Mouse (Mus musculus): Measurements from ENCODE around the gene Wnt9a. TPM values are rescaled to one million over a fixed set of nuclear protein-coding genes. Genes with fewer than 3 reads are reported as not detected.
"Not testable (repeated sequence)": the region's sequence is repeated elsewhere in the genome, so short reads cannot be mapped to it uniquely, and the experiment has no call there.

Wnt9a gene
- total and polyA plus RNA-seq, 2 experiments from 2014 or later, result 2.3 to 4.5 TPM

DNA sequence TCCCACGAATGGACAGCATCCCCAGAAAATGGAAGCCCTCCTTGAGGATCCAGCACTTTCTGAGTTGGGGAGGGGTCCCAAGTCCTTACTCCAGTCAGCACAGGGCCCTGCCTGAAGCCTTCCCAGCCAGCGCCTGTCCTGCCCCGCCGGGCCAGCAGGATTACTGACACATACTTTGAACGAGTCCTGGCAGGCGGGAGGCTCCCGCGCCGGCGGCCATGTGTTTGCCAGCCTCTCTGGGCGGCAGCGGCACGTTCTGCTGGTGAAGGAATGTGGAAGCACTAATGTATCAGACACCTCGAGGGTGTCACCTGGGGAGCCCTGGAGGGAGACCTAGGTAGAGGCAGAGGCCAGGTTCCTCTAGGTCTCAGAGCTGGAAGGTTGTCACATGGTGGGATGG lies 22.6 kb upstream of the Wnt9a start:
- Histone ChIP-seq H3K9ac (replicated peaks; ENCODE audit: low read length) (no peak overlapping the region), H3K4me1 (ENCODE audit: insufficient read depth, low read length) (no peaks in the 10 kb centered on the region), H3K4me3 (ENCODE audit: low read length) (no peak overlapping the region), H3K9me3 (ENCODE audit: low read length) (no peaks in the 10 kb centered on the region), H3K36me3 (ENCODE audit: insufficient read depth, low read length) (no peaks in the 10 kb centered on the region), H3K4me2 (ENCODE audit: low read depth, low read length) (no peak overlapping the region), H3K27ac (no peak overlapping the region), H3K27me3 (ENCODE audit: insufficient read depth, low read length) (peaks cover 29% of the 10 kb centered on the region)
- DNase-seq (ENCODE audit: low spot score) (no peak), ATAC-seq (no peak)
- WGBS, result 31% methylated on average over 14 of the region's 14 CpGs
- no peak for TF ChIP-seq CTCF (IDR thresholded peaks at IDR 0.05; ENCODE audit: low read depth)

DNA sequence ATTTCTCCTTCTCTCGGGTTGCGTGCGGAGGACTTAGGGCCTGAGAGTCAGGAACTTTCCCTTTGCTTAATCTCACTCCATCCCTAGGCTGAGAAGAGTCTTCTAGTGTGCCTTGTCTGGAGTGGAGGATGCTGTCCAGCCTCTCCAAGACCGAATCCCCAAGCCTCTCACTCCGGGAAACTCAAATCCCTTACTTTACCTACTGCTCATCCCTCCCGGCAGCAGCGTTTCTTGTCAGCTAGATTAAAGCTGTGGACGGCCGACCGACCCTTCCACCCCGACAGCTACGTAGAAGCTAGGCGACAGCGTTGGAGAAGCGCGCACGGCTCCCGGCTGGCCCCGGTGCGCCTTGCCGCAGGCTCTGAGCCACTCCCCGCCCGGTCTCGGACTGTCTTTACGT lies 17.0 kb upstream of the Wnt9a start:
- Histone ChIP-seq H3K9ac (replicated peaks; ENCODE audit: low read length) (no peak overlapping the region), H3K9me3 (ENCODE audit: low read length) (no peaks in the 10 kb centered on the region), H3K4me1 (ENCODE audit: insufficient read depth, low read length) (no peaks in the 10 kb centered on the region), H3K27ac (no peak overlapping the region), H3K4me3 (ENCODE audit: low read length) (peak overlapping the region; percentile 25; the same call in 1 of the 2 replicates), H3K4me2 (ENCODE audit: low read depth, low read length) (peak overlapping the region; percentile 38), H3K36me3 (ENCODE audit: insufficient read depth, low read length) (no peaks in the 10 kb centered on the region), H3K27me3 (ENCODE audit: insufficient read depth, low read length) (peaks cover 74% of the 10 kb centered on the region)
- TF ChIP-seq CTCF (IDR thresholded peaks at IDR 0.05; ENCODE audit: low read depth), result no peak
- ATAC-seq (no peak), DNase-seq (ENCODE audit: low spot score) (no peak)
- WGBS, result 1% methylated on average over 25 of the region's 25 CpGs

DNA sequence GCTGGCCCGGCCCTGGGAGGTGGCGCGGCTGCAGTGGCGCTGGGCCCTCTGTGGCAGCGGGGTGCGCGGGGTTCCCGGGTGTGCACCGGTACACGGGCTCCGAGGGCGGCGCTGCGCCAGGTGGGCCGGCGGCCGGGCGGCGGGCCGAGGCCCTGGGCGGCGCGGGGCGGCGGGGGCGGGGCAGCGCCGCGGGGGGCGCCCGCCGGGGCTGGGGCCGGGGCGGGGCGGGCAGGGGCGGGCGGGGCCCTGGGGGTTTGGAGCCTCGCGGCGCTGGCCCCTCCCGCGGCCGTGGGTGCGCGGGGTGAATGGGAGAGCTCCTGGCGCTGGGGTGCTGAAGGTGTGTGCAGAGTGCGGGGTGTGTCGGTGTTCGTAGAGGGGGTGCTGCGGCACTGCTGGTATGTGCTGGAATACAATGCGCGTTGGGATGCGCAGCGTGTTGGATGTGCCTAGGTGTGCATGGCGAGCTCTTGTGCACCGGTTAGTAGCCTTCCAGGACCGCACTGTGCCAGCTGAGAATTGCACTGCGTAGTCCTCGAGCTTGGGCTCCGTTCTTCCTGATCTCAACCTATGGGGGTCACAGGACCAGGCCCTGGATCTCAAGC lies 15.9 kb upstream of the Wnt9a start, which contains the start of gene Wnt3a:
Gene Wnt3a (minus strand): TSS at position 51 of the 602 bp plus-strand sequence.
- DNase-seq (ENCODE audit: low spot score) (no peak), ATAC-seq (no peak; the same call in 1 of the 2 replicates)
- H3K4me3 ChIP-seq (ENCODE audit: low read length), result peak within 1 kb of the TSS; percentile 28
- H3K27ac ChIP-seq, result no peak within 1 kb of the TSS
- H3K9ac ChIP-seq (replicated peaks; ENCODE audit: low read length), result no peak within 1 kb of the TSS
- no peak for TF ChIP-seq CTCF (IDR thresholded peaks at IDR 0.05; ENCODE audit: low read depth)
- peaks cover 78% of the 10 kb centered on the region for H3K27me3 ChIP-seq (ENCODE audit: insufficient read depth, low read length)
- H3K9me3 ChIP-seq (ENCODE audit: low read length), result no peaks in the 10 kb centered on the region
- peak within 1 kb of the TSS; percentile 53 for H3K4me2 ChIP-seq (ENCODE audit: low read depth, low read length)
- H3K36me3 ChIP-seq (ENCODE audit: insufficient read depth, low read length), result no peaks in the 10 kb centered on the region
- under 1% methylated on average over 52 of the region's 60 CpGs for WGBS
- no peaks in the 10 kb centered on the region for H3K4me1 ChIP-seq (ENCODE audit: insufficient read depth, low read length)

GRCm38 (mm10) chr11:59293616-59294015 lies 13.1 kb upstream of the Wnt9a start:
- Histone ChIP-seq H3K27ac (no peak overlapping the region), H3K4me2 (ENCODE audit: low read depth, low read length) (no peak overlapping the region), H3K4me3 (ENCODE audit: low read length) (no peak overlapping the region), H3K9ac (replicated peaks; ENCODE audit: low read length) (no peak overlapping the region), H3K36me3 (ENCODE audit: insufficient read depth, low read length) (no peaks in the 10 kb centered on the region), H3K9me3 (ENCODE audit: low read length) (no peaks in the 10 kb centered on the region), H3K27me3 (ENCODE audit: insufficient read depth, low read length) (peaks cover 63% of the 10 kb centered on the region), H3K4me1 (ENCODE audit: insufficient read depth, low read length) (no peaks in the 10 kb centered on the region)
- ATAC-seq, result no peak
- peak; percentile 75 for TF ChIP-seq CTCF (IDR thresholded peaks at IDR 0.05; ENCODE audit: low read depth)
- WGBS, result 18% methylated on average over 7 of the region's 7 CpGs
- peak; percentile 55 for DNase-seq (ENCODE audit: low spot score)

DNA sequence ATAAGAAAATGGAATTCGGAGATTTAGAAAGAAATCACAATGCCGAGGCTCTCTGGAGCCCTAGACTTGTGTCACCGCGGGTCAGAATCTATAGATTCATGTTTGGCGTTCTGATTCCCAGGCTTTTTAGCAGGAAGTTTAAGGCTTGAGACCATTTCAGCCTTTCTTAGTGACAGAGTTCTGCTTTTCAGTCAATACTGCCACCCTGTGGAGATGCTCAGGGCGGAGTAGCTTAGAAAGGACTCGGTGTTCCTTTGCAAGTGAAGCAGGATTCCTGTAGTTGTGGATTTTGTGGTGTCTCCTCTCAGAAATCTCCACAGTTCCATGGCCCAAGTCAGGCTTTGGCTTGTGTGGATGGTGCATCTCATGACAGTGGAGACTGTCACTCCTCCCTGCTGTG lies 8.8 kb upstream of the Wnt9a start:
- H3K9ac ChIP-seq (replicated peaks; ENCODE audit: low read length), result no peak overlapping the region
- DNase-seq (ENCODE audit: low spot score), result peak; percentile 89
- no peak overlapping the region for H3K4me3 ChIP-seq (ENCODE audit: low read length)
- H3K4me2 ChIP-seq (ENCODE audit: low read depth, low read length), result no peak overlapping the region
- H3K27me3 ChIP-seq (ENCODE audit: insufficient read depth, low read length), result peaks cover 36% of the 10 kb centered on the region
- H3K27ac ChIP-seq, result no peak overlapping the region
- ATAC-seq, result 0 out of 2 replicates have a peak, but pooled peaks have one; percentile 56
- H3K9me3 ChIP-seq (ENCODE audit: low read length), result no peaks in the 10 kb centered on the region
- no peaks in the 10 kb centered on the region for H3K36me3 ChIP-seq (ENCODE audit: insufficient read depth, low read length)
- TF ChIP-seq CTCF (IDR thresholded peaks at IDR 0.05; ENCODE audit: low read depth), result peak; percentile 89
- WGBS, result 17% methylated on average over 7 of the region's 7 CpGs
- no peaks in the 10 kb centered on the region for H3K4me1 ChIP-seq (ENCODE audit: insufficient read depth, low read length)

- 22% methylated on average over 3 of the region's 3 CpGs for WGBS
- no peak for ATAC-seq
- Histone ChIP-seq H3K27ac (no peak overlapping the region), H3K4me1 (ENCODE audit: insufficient read depth, low read length) (no peaks in the 10 kb centered on the region), H3K9me3 (ENCODE audit: low read length) (no peaks in the 10 kb centered on the region), H3K36me3 (ENCODE audit: insufficient read depth, low read length) (no peaks in the 10 kb centered on the region), H3K27me3 (ENCODE audit: insufficient read depth, low read length) (peaks cover 26% of the 10 kb centered on the region), H3K4me3 (ENCODE audit: low read length) (no peak overlapping the region), H3K4me2 (ENCODE audit: low read depth, low read length) (no peak overlapping the region), H3K9ac (replicated peaks; ENCODE audit: low read length) (no peak overlapping the region)
- DNase-seq (ENCODE audit: low spot score), result peak; percentile 66
- TF ChIP-seq CTCF (IDR thresholded peaks at IDR 0.05; ENCODE audit: low read depth), result peak; percentile 61
These were observed 6.5 kb upstream of the Wnt9a start for GRCm38 (mm10) chr11:59300185-59300584.

DNA sequence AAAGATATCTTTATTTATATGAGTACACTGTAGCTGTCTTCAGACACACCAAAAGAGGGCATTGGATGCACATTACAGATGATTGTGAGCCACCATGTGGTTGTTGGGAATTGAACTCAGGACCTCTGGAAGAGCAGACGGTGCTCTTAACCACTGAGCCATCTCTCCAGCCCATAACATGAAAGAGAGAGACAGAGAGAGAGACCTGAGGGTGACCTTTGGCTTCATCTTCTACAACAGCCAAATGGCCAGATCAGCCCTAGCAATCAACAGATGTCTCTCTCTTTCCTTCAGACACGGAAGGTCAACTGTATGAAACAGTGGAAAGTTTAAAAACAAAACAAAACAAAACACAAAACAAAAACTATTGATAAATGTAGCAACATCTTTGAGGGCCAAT lies 5.7 kb upstream of the Wnt9a start:
- H3K4me2 ChIP-seq (ENCODE audit: low read depth, low read length); H3K4me1 ChIP-seq (ENCODE audit: insufficient read depth, low read length); H3K9ac ChIP-seq (replicated peaks; ENCODE audit: low read length); H3K9me3 ChIP-seq (ENCODE audit: low read length); DNase-seq (ENCODE audit: low spot score); H3K36me3 ChIP-seq (ENCODE audit: insufficient read depth, low read length); H3K4me3 ChIP-seq (ENCODE audit: low read length); H3K27ac ChIP-seq; ATAC-seq: not testable (repeated sequence)
- H3K27me3 ChIP-seq (ENCODE audit: insufficient read depth, low read length), result peaks cover 22% of the 10 kb centered on the region
- WGBS, result 73% methylated on average over 2 of the region's 2 CpGs
